Mouse (Mus musculus): Measurements from ENCODE around the gene Akap8l. TPM values are rescaled to one million over a fixed set of nuclear protein-coding genes. Genes with fewer than 3 reads are reported as not detected.

The Akap8l gene
- total RNA-seq, 2 experiments from 2014 or later: 20.8 to 28.0 TPM

GRCm38 (mm10) chr17:32322809-32323208, 27.6 kb downstream of the Akap8l start:
- no peak for DNase-seq
- intact Hi-C loops (cut with DNase I; ENCODE audit: low total_unique reads): no loop called here

DNA sequence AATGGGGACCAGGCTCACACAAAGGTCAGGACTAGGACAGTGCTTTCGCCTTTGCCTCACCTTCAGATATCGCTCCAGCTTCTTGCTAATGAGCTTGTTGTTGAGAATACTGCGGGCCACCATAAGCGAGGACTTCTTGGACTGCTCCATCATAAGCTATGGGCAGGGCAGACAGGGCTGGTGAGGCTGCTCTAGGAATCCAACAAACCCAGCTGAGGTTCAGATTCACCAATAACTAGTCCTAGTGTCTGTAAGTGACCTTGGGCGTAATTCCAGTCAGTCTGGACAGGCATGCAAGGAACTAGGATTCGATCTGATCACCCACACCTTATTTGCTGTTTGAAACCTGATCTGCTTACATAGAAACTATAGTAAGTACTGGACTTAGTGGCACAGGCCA, 28.6 kb downstream of the Akap8l start:
- intact Hi-C loops (cut with DNase I; ENCODE audit: low total_unique reads): no loop called here
- DNase-seq: no peak

DNA sequence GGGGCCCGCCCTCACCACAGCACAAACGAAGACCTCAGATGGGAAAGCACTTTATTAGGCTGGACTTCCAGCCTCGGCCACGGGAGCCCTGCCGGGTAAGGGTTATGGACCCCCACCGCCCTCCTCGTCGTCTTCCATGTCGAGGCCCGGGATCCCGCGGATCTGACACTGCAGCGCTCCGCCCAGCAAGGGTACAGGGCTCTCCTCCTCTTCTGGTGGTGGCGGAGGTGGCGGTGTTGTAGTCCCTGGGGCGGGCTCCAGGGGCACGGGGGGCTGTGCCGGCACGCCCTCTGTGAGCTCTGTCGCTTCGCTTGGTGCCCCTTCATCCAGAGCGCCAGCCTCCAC, 29.0 kb downstream of the Akap8l start:
- DNase-seq: no peak
- intact Hi-C loops (cut with DNase I; ENCODE audit: low total_unique reads): no loop called here

GRCm38 (mm10) chr17:32320597-32321389, 29.6 kb downstream of the Akap8l start, which contains the start of gene Akap8:
TSS of gene Akap8 (minus strand) at chr17:32321238.
- intact Hi-C loops (cut with DNase I; ENCODE audit: low total_unique reads): no loop called here
- peak; percentile 98 for DNase-seq

GRCm38 (mm10) chr17:32319950-32320349, 30.5 kb downstream of the Akap8l start:
- intact Hi-C loops (cut with DNase I; ENCODE audit: low total_unique reads): no loop called here
- DNase-seq: no peak

GRCm38 (mm10) chr17:32317708-32318107, 32.7 kb downstream of the Akap8l start:
- no peak for DNase-seq
- intact Hi-C loops (cut with DNase I; ENCODE audit: low total_unique reads): no loop called here

DNA sequence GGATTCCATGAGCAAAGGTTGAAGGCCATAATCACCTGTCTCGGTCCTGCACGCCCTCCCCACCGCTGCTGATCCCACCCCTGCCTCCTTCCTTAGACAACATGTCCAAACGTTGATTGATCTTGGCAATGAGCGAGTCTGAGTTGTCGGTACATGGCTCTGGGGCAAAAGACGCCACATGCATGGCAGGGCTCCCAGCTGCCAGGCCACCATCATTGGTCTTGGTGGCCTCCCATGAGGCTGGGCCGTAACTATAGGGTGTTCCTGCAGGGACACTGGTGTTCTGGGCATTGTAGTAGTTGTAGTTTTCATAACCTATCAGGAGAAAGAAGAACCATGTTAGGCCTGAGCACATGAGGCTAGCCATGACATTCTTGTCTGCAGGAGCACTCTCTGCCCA, 33.4 kb downstream of the Akap8l start:
- DNase-seq: no peak
- intact Hi-C loops (cut with DNase I; ENCODE audit: low total_unique reads): no loop called here

DNA sequence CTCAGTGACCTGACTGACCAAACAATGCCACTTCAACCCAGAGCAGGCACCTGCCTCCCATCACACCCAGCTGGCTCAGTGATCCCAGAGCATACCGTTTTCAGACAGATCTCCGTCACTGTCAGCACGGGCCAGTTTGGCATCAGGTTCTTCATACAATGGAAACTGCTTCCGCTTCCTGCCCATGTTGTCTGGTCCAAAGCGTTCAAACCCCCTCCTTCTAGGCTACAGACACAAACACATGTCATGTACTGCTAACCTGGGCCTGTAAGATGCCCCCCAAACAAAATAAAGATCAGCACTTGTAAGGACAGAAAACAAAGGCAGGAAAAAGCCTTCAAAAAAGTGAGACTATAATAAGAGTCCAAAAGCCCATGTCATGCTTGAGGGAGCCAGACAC, 34.8 kb downstream of the Akap8l start:
- intact Hi-C loops (cut with DNase I; ENCODE audit: low total_unique reads): no loop called here
- DNase-seq: no peak

GRCm38 (mm10) chr17:32313892-32314291, 36.5 kb downstream of the Akap8l start:
- DNase-seq: no peak
- intact Hi-C loops (cut with DNase I; ENCODE audit: low total_unique reads): no loop called here

GRCm38 (mm10) chr17:32312801-32313200, 37.6 kb downstream of the Akap8l start:
- intact Hi-C loops (cut with DNase I; ENCODE audit: low total_unique reads): no loop called here
- no peak for DNase-seq

GRCm38 (mm10) chr17:32307963-32308362, 42.4 kb downstream of the Akap8l start:
- no peak for DNase-seq

GRCm38 (mm10) chr17:32298125-32298524, 52.3 kb downstream of the Akap8l start:
- DNase-seq: no peak
- intact Hi-C loops (cut with DNase I; ENCODE audit: low total_unique reads): no loop called here

More at GRCm38 (mm10) chr17:32307963-32308362, 42.4 kb downstream of the Akap8l start:
- intact Hi-C loops (cut with DNase I; ENCODE audit: low total_unique reads): loop anchor here (10.0 kb wide), 1 partner anchor 73 kb away; no protein-coding TSS in a partner anchor

DNA sequence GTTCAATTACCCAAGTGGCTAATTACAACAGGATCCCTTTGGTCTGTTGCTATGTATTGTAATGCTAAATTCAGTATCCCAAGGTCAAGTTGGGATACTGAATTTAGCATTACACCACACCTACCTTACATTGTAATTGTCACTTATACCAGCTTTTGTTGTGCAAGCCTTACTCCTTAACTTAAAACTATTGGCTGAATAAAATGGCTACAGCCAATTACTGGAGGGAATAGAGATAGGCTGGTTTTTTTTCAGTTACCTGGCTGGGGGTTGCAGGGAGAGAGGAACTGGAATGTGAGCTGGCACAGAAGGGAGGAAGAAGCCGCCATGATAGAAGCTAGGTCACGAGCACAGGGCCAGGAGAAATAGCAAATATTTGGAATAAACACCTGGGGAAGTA, 54.5 kb downstream of the Akap8l start:
- intact Hi-C loops (cut with DNase I; ENCODE audit: low total_unique reads): no loop called here
- no peak for DNase-seq

DNA sequence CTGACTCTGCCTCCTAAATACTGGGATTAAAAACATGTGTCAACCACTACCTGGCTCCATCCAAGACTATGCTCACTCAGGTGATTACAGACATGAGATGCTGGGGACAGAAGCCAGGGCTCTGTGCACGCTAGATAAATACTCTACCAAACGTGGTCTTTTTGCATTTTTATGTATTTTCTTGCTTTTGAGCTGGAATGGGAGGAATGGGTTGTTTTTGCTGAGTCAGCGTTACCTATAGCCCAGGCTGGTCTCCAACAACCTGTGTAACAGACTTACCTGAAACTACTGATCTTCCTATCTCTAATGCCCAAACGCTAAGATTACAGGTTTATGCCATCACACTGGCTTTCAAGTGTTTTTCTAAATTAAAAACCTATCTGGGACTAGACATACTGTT, 55.2 kb downstream of the Akap8l start:
- DNase-seq: no peak
- intact Hi-C loops (cut with DNase I; ENCODE audit: low total_unique reads): no loop called here

DNA sequence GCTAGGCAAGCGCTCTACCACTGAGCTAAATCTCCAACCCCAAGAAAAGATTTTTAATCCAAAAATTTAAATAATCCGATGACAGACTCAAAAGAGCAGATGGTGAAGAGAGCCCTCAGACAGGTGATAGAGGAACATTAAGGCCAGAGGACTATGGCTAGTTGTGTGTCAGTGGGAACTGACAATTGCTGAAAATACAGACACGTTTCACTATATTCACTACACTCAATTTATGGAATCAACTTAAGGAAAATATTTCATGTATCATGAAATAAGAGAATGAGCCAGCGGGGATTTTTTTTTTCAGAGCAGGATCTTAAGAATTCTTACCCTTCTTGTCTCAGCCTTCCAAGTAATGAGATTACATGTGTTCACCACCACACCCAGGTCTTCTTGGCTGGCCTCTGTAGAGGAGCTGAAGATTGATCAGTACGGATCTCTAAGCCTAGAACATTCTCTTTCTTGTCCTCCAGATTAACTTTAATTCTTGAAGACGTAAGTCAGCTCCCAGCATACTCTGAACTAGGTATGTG, 65.2 kb downstream of the Akap8l start:
- intact Hi-C loops (cut with DNase I; ENCODE audit: low total_unique reads): no loop called here
- no peak for DNase-seq

GRCm38 (mm10) chr17:32284262-32285137, 65.9 kb downstream of the Akap8l start, which contains the start of gene Brd4:
TSS of gene Brd4 (minus strand) at chr17:32284722.
- intact Hi-C loops (cut with DNase I; ENCODE audit: low total_unique reads): no loop called here
- peak; percentile 91 for DNase-seq

GRCm38 (mm10) chr17:32283771-32284221, 66.6 kb downstream of the Akap8l start:
- DNase-seq: peak; percentile 57
- intact Hi-C loops (cut with DNase I; ENCODE audit: low total_unique reads): no loop called here

DNA sequence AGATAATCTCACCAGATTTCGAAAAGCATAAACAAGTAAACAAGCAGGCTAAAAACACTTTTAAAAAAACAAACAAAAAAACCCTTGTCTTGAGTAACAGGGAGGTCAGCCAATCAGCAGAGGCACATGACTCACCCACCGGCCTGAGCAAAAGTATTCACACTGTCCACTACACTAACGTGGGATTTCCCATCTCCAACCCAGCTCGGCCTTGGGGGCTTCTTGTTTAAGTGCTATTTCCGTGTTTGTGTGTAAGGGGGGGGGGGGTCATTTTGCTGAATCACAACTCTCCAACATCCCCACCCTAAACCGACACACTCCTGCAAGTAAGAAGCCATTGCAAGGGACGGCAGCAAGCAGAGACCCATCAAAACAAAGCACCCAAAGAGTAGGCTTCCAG, 67.1 kb downstream of the Akap8l start:
- DNase-seq: no peak
- intact Hi-C loops (cut with DNase I; ENCODE audit: low total_unique reads): no loop called here

- no peak for DNase-seq
- intact Hi-C loops (cut with DNase I; ENCODE audit: low total_unique reads): no loop called here
These were observed 68.6 kb downstream of the Akap8l start for GRCm38 (mm10) chr17:32281611-32282310.

GRCm38 (mm10) chr17:32281126-32281525, 69.3 kb downstream of the Akap8l start:
- no peak for DNase-seq
- intact Hi-C loops (cut with DNase I; ENCODE audit: low total_unique reads): no loop called here
